Comparison of ENCODE assay signal across 22 mouse cellular contexts in genomic region chr1:187889096-187889495, GRCm38 (mm10).
DNase-seq lines count a peak whose midpoint lies in the region; ATAC-seq lines count a peak whose summit lies in the region.
"Had no signal": no experiment of that assay in that cellular context is flagged by ENCODE, and none has a peak within 500 bp of the region (broad histone marks: within the 10 kb centered on the region; RNA-seq: fewer than 3 reads in every experiment).

No protein-coding gene starts in this region.

- WGBS in midbrain, embryonic 11.5 days, result 90% methylated on average over 4 of the region's 4 CpGs
- WGBS in midbrain, embryonic 10.5 days, result 93% methylated on average over 4 of the region's 4 CpGs
- WGBS in liver, embryonic 12.5 days (ENCODE audit: insufficient replicate concordance), result 67% methylated on average over 4 of the region's 4 CpGs
- 59% methylated on average over 4 of the region's 4 CpGs for WGBS in liver, embryonic 16.5 days (ENCODE audit: insufficient replicate concordance)

- no peaks in the 10 kb centered on the region for H3K9me3 ChIP-seq in midbrain, embryonic 11.5 days (ENCODE audit: control insufficient read depth, low read length)
- H3K9me3 ChIP-seq in midbrain, embryonic 10.5 days (replicated peaks), result no peaks in the 10 kb centered on the region
- H3K9me3 ChIP-seq in liver, embryonic 12.5 days (replicated peaks), result no peaks in the 10 kb centered on the region
- no peaks in the 10 kb centered on the region for H3K9me3 ChIP-seq in liver, embryonic 16.5 days (replicated peaks; ENCODE audit: control insufficient read depth, low read length)
- H3K9me3 ChIP-seq: embryonic facial prominence, embryonic 12.5 days; forebrain, embryonic 15.5 days; heart, embryonic 10.5 days; hindbrain, embryonic 13.5 days had no signal

- H3K27ac ChIP-seq in midbrain, embryonic 11.5 days (ENCODE audit: low read depth, low read length), result no peak overlapping the region
- no peak overlapping the region for H3K27ac ChIP-seq in midbrain, embryonic 10.5 days (replicated peaks)
- H3K27ac ChIP-seq in liver, embryonic 12.5 days, result no peak overlapping the region
- no peak overlapping the region for H3K27ac ChIP-seq in liver, embryonic 16.5 days (ENCODE audit: low read length)
- H3K27ac ChIP-seq: embryonic facial prominence, embryonic 12.5 days; forebrain, embryonic 15.5 days; heart, embryonic 10.5 days; hindbrain, embryonic 13.5 days had no signal

- no peak overlapping the region for H3K4me3 ChIP-seq in midbrain, embryonic 11.5 days (ENCODE audit: low read depth, low read length)
- H3K4me3 ChIP-seq in midbrain, embryonic 10.5 days, result no peak overlapping the region
- no peak overlapping the region for H3K4me3 ChIP-seq in liver, embryonic 12.5 days
- no peak overlapping the region for H3K4me3 ChIP-seq in liver, embryonic 16.5 days (ENCODE audit: low read depth, low read length)
- H3K4me3 ChIP-seq: embryonic facial prominence, embryonic 12.5 days; forebrain, embryonic 15.5 days; heart, embryonic 10.5 days; hindbrain, embryonic 13.5 days had no signal

- no peak overlapping the region for H3K4me2 ChIP-seq in midbrain, embryonic 11.5 days
- H3K4me2 ChIP-seq in liver, embryonic 12.5 days, result no peak overlapping the region
- no peak overlapping the region for H3K4me2 ChIP-seq in liver, embryonic 16.5 days (ENCODE audit: low read depth, low read length)
- H3K4me2 ChIP-seq: embryonic facial prominence, embryonic 12.5 days; forebrain, embryonic 15.5 days; hindbrain, embryonic 13.5 days had no signal

- ATAC-seq in midbrain, embryonic 11.5 days (ENCODE audit: low FRiP score), result no peak
- ATAC-seq in liver, embryonic 12.5 days, result 0 out of 2 replicates have a peak, but pooled peaks have one; percentile 32
- peak; percentile 80 for ATAC-seq in liver, embryonic 16.5 days (ENCODE audit: low read depth)
- ATAC-seq: activated CD4-positive, CD25-positive, alpha-beta regulatory T cell, adult 4 months; forebrain, embryonic 15.5 days; Patski had no signal

- DNase-seq in midbrain, embryonic 11.5 days (ENCODE audit: low spot score, missing footprints), result peak; percentile 21
- DNase-seq in midbrain, embryonic 10.5 days (ENCODE audit: low spot score), result no peak
- no peak for DNase-seq in adrenal gland, postnatal 4 days (ENCODE audit: low spot score in 2 of 2)
- DNase-seq in thymus, postnatal 10 days (ENCODE audit: low spot score in 2 of 2), result no peak
- no peak for DNase-seq in lung, adult 18-20 months
- DNase-seq: adrenal gland, adult 2 months; adrenal gland, postnatal 25 days; cerebellum, adult 11 months; cerebellum, adult 8-10 months; cerebellum, postnatal 14 days; gastrocnemius, postnatal 36 days; heart, adult 18-20 months; heart, postnatal 10 days had no signal

- no peak overlapping the region for H3K9ac ChIP-seq in midbrain, embryonic 11.5 days (ENCODE audit: low read length)
- H3K9ac ChIP-seq in liver, embryonic 12.5 days, result no peak overlapping the region
- H3K9ac ChIP-seq in liver, embryonic 16.5 days (ENCODE audit: low read depth, low read length), result no peak overlapping the region
- H3K9ac ChIP-seq: embryonic facial prominence, embryonic 12.5 days; forebrain, embryonic 15.5 days; hindbrain, embryonic 13.5 days had no signal

- no peaks in the 10 kb centered on the region for H3K4me1 ChIP-seq in midbrain, embryonic 11.5 days (ENCODE audit: control insufficient read depth, insufficient read depth, low read length)
- H3K4me1 ChIP-seq in midbrain, embryonic 10.5 days, result peaks cover 3% of the 10 kb centered on the region; the same call in 1 of the 2 replicates
- no peaks in the 10 kb centered on the region for H3K4me1 ChIP-seq in liver, embryonic 12.5 days
- no peaks in the 10 kb centered on the region for H3K4me1 ChIP-seq in liver, embryonic 16.5 days (ENCODE audit: control insufficient read depth, low read depth, low read length)
- H3K4me1 ChIP-seq: embryonic facial prominence, embryonic 12.5 days; forebrain, embryonic 15.5 days; hindbrain, embryonic 13.5 days had no signal

- no peaks in the 10 kb centered on the region for H3K27me3 ChIP-seq in midbrain, embryonic 11.5 days (ENCODE audit: control insufficient read depth, insufficient read depth, low read length)
- no peaks in the 10 kb centered on the region for H3K27me3 ChIP-seq in midbrain, embryonic 10.5 days (ENCODE audit: low read depth, poor library complexity, severe bottlenecking)
- no peaks in the 10 kb centered on the region for H3K27me3 ChIP-seq in liver, embryonic 12.5 days (replicated peaks)
- no peaks in the 10 kb centered on the region for H3K27me3 ChIP-seq in liver, embryonic 16.5 days (ENCODE audit: control insufficient read depth, insufficient read depth, low read depth, low read length)
- H3K27me3 ChIP-seq: CH12.LX; embryonic facial prominence, embryonic 12.5 days; forebrain, embryonic 15.5 days; hindbrain, embryonic 13.5 days; Patski had no signal

- no peaks in the 10 kb centered on the region for H3K36me3 ChIP-seq in midbrain, embryonic 11.5 days (ENCODE audit: control insufficient read depth, insufficient read depth, low read length)
- no peaks in the 10 kb centered on the region for H3K36me3 ChIP-seq in midbrain, embryonic 10.5 days
- no peaks in the 10 kb centered on the region for H3K36me3 ChIP-seq in liver, embryonic 12.5 days
- H3K36me3 ChIP-seq in liver, embryonic 16.5 days (ENCODE audit: control insufficient read depth, insufficient read depth), result no peaks in the 10 kb centered on the region
- H3K36me3 ChIP-seq: embryonic facial prominence, embryonic 12.5 days; forebrain, embryonic 15.5 days; heart, embryonic 10.5 days; hindbrain, embryonic 13.5 days had no signal
